Mouse (Mus musculus): Measurements from ENCODE around the gene Amz1. TPM values are rescaled to one million over a fixed set of nuclear protein-coding genes. Genes with fewer than 3 reads are reported as not detected.

Gene Amz1
- polyA plus RNA-seq, 1 experiment from 2014 or later, result 1.2 TPM

DNA sequence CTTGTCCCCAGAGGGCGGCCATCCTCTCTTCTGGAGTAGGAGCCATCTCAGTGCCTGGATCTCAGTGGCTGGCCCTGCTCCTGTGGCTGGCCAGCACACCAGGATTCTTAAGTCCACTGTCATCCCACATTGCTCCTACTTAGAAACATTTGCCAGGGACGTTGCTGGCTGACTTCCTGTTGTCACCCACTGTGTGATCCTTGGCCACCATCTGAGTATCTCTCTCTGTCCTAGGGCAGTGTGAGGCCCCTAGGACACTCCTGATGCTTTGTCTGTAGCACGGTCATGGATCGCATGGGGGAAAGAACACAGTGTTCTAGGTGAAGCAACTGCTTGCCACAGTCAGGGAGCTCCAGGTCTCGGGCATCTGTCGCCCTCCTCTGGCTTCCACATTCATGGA is 13.6 kb upstream of the Amz1 start:
- H3K27ac ChIP-seq (ENCODE audit: low read length), result no peak overlapping the region
- H3K4me2 ChIP-seq (ENCODE audit: low read depth, low read length), result no peak overlapping the region
- no peak for ATAC-seq (ENCODE audit: insufficient read depth, low FRiP score)
- no peak overlapping the region for H3K9ac ChIP-seq (ENCODE audit: low read length)
- WGBS, result 89% methylated on average over 6 of the region's 6 CpGs
- H3K4me3 ChIP-seq (replicated peaks; ENCODE audit: low read length), result no peak overlapping the region
- H3K4me1 ChIP-seq (ENCODE audit: control insufficient read depth, insufficient read depth, low read length), result peaks cover 9% of the 10 kb centered on the region; the same call in 1 of the 2 replicates
- H3K9me3 ChIP-seq (replicated peaks; ENCODE audit: control insufficient read depth, low read length), result no peaks in the 10 kb centered on the region
- H3K36me3 ChIP-seq (ENCODE audit: control insufficient read depth, insufficient read depth, low read length), result peaks cover 21% of the 10 kb centered on the region
- H3K27me3 ChIP-seq (ENCODE audit: control insufficient read depth, insufficient read depth, low read length), result no peaks in the 10 kb centered on the region

DNA sequence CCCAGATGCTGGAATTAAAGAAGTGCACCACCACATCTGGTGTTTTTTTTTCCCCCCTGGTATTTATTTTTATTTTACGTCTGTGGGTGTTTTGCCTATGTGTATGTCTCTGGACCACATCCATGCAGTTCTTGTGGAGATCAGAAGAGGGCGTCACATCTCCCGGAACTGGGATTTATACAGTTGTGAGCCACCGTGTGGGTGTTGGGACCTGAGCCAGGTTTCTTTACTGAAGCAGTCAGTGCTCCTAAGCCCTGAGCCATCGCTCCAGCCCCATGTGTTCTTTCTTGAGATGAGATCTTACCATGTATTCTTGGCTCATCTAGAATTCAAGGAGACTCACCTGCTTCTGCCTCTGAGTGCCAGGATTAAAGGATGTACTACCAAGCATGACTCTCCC is 12.9 kb upstream of the Amz1 start:
- no peaks in the 10 kb centered on the region for H3K9me3 ChIP-seq (replicated peaks; ENCODE audit: control insufficient read depth, low read length)
- no peak overlapping the region for H3K27ac ChIP-seq (ENCODE audit: low read length)
- H3K36me3 ChIP-seq (ENCODE audit: control insufficient read depth, insufficient read depth, low read length), result peaks cover 22% of the 10 kb centered on the region
- no peak overlapping the region for H3K4me2 ChIP-seq (ENCODE audit: low read depth, low read length)
- no peak for ATAC-seq (ENCODE audit: insufficient read depth, low FRiP score)
- H3K27me3 ChIP-seq (ENCODE audit: control insufficient read depth, insufficient read depth, low read length), result no peaks in the 10 kb centered on the region
- no peak overlapping the region for H3K9ac ChIP-seq (ENCODE audit: low read length)
- WGBS, result 81% methylated on average over 5 of the region's 5 CpGs
- H3K4me1 ChIP-seq (ENCODE audit: control insufficient read depth, insufficient read depth, low read length), result 0 out of 2 replicates have a peak, but pooled peaks cover 2% of the 10 kb centered on the region
- H3K4me3 ChIP-seq (replicated peaks; ENCODE audit: low read length), result no peak overlapping the region

DNA sequence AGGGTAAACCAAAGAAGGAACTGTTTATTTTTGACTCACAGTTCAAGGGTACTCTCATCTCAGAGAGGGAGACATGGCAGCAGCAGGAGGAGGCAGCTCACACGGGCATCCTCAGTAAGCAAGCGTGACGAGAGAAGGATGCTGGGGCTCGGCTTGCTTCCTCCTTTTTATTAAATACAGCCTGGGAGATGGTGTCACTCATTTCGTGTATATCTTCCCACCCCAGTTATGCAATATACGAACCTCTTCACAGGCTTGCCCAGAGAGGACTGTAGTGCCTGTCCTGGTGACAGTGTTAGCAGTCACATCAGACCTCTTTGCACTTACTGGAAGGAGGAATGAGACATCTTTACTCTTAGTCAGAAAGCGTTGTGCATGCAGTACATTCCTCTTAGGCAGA is 3.2 kb upstream of the Amz1 start:
- Histone ChIP-seq H3K9ac (ENCODE audit: low read length) (no peak overlapping the region), H3K27me3 (ENCODE audit: control insufficient read depth, insufficient read depth, low read length) (no peaks in the 10 kb centered on the region), H3K9me3 (replicated peaks; ENCODE audit: control insufficient read depth, low read length) (0 out of 2 replicates have a peak, but pooled peaks cover 5% of the 10 kb centered on the region), H3K27ac (ENCODE audit: low read length) (no peak overlapping the region), H3K4me1 (ENCODE audit: control insufficient read depth, insufficient read depth, low read length) (no peaks in the 10 kb centered on the region), H3K4me2 (ENCODE audit: low read depth, low read length) (no peak overlapping the region), H3K4me3 (replicated peaks; ENCODE audit: low read length) (no peak overlapping the region), H3K36me3 (ENCODE audit: control insufficient read depth, insufficient read depth, low read length) (peaks cover 24% of the 10 kb centered on the region)
- no peak for ATAC-seq (ENCODE audit: insufficient read depth, low FRiP score)
- WGBS, result 75% methylated on average over 7 of the region's 7 CpGs

DNA sequence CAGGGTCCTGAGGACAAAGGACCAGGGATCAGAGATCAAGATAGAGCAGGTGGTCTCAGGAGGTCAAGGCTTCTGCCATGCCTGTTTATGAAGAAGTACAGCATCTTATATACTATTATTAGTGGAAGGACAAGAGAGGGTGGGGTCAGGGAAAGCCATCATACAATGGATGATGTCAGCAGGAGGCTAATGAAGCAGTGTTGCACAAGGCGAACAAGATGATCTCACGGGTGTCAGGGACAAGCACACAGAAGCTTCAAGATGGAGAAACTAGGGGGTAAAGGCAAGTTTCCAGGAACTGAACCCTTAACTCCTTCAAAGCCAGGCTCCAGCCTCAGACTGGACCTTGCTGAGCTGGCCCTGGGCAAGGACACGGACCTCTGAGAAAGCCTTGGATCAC is 1.8 kb upstream of the Amz1 start:
- H3K4me3 ChIP-seq (replicated peaks; ENCODE audit: low read length), result no peak overlapping the region
- peaks cover 20% of the 10 kb centered on the region for H3K36me3 ChIP-seq (ENCODE audit: control insufficient read depth, insufficient read depth, low read length)
- H3K27me3 ChIP-seq (ENCODE audit: control insufficient read depth, insufficient read depth, low read length), result no peaks in the 10 kb centered on the region
- no peaks in the 10 kb centered on the region for H3K4me1 ChIP-seq (ENCODE audit: control insufficient read depth, insufficient read depth, low read length)
- H3K9me3 ChIP-seq (replicated peaks; ENCODE audit: control insufficient read depth, low read length), result 0 out of 2 replicates have a peak, but pooled peaks cover 5% of the 10 kb centered on the region
- H3K27ac ChIP-seq (ENCODE audit: low read length), result no peak overlapping the region
- ATAC-seq (ENCODE audit: insufficient read depth, low FRiP score), result no peak
- H3K4me2 ChIP-seq (ENCODE audit: low read depth, low read length), result no peak overlapping the region
- no peak overlapping the region for H3K9ac ChIP-seq (ENCODE audit: low read length)
- WGBS, result 78% methylated on average over 3 of the region's 3 CpGs

DNA sequence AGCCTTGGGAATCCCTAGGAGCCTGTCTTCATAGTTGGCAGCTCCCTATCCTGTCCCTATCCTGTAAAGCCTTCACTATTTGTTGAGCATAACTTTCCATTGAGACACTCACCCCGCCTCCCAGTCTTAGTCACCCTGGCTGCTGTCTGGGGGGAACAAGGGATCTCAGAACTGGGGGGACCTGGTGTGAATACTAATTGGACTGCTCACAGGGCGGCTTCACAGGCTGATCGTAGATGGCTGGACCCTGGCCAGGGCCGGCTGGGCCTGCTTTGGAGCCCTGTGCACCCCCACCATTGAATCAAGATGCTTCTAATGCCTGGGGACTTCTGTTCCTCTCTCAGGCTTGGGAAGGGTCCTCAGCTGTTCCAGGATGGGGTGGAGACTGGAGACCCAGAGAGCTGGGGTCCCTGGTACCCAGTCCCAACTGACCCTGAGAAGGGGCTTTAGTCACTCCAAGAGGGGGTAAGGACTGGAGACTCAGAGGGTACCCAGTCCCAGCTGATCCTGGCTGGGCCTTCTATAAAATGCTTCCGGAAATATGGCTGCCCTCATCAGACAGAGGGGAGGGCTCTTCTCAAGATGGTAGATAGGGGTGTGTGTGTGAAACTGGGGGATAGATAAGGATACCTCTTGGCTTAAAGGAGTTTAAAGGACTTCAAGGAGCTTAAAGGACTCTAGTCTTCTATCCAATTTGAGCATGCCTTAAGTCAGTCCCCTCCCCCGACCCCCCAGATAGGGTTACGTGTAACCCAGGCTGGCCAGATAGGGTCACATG is 2.3 kb downstream of the Amz1 start:
- Histone ChIP-seq H3K27me3 (ENCODE audit: control insufficient read depth, insufficient read depth, low read length) (no peaks in the 10 kb centered on the region), H3K9ac (ENCODE audit: low read length) (no peak overlapping the region)
- WGBS, result 70% methylated on average over 7 of the region's 7 CpGs

DNA sequence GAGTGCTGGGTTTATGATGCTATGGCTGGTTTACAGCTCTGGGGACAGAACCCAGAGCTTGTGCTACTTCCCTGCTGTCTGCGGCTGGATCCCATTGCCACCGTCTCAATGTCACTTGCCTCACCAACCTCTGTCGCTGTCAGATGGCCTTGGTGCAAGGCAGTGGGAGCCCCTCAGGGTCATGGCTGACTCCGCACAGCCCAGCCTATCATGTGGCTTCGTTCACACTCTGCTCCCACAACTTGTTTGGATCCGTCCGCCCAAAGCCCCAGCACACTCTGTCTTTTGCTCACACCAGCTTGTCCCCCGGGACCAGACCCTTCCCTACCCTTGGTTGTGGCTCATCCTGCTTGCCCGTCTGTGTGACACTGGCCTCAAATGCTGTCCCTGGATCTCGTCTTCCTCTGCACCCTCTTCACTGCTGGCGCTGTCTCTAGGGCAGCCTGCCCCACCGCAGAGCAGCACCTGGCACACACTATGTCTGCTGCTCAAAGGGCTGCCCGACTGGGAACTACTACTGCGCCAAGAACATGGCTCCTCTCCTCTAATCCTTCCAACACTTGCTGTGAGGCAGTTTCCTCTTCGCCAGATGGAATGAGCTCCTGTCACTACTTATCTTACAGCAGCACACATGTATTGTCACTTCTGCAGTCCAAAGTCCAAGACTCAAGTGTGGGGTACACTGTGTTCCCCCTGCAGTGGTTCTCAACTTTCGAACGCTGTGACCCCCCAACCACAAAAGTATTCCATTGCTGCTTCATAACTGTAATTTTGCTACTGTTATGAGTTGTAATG is 3.2 kb downstream of the Amz1 start:
- H3K27me3 ChIP-seq (ENCODE audit: control insufficient read depth, insufficient read depth, low read length), result no peaks in the 10 kb centered on the region
- H3K27ac ChIP-seq (ENCODE audit: low read length), result no peak overlapping the region
- H3K36me3 ChIP-seq (ENCODE audit: control insufficient read depth, insufficient read depth, low read length), result no peaks in the 10 kb centered on the region
- 80% methylated on average over 17 of the region's 17 CpGs for WGBS
- no peaks in the 10 kb centered on the region for H3K4me1 ChIP-seq (ENCODE audit: control insufficient read depth, insufficient read depth, low read length)
- H3K9ac ChIP-seq (ENCODE audit: low read length), result no peak overlapping the region
- H3K4me3 ChIP-seq (replicated peaks; ENCODE audit: low read length), result no peak overlapping the region
- no peak overlapping the region for H3K4me2 ChIP-seq (ENCODE audit: low read depth, low read length)
- no peak for ATAC-seq (ENCODE audit: insufficient read depth, low FRiP score)
- H3K9me3 ChIP-seq (replicated peaks; ENCODE audit: control insufficient read depth, low read length), result no peaks in the 10 kb centered on the region

More for the DNA sequence above, 2.3 kb downstream of the Amz1 start:
- H3K4me1 ChIP-seq (ENCODE audit: control insufficient read depth, insufficient read depth, low read length), result no peaks in the 10 kb centered on the region
- no peaks in the 10 kb centered on the region for H3K9me3 ChIP-seq (replicated peaks; ENCODE audit: control insufficient read depth, low read length)
- no peak overlapping the region for H3K4me2 ChIP-seq (ENCODE audit: low read depth, low read length)
- no peak overlapping the region for H3K27ac ChIP-seq (ENCODE audit: low read length)
- no peak for ATAC-seq (ENCODE audit: insufficient read depth, low FRiP score)
- no peak overlapping the region for H3K4me3 ChIP-seq (replicated peaks; ENCODE audit: low read length)
- no peaks in the 10 kb centered on the region for H3K36me3 ChIP-seq (ENCODE audit: control insufficient read depth, insufficient read depth, low read length)

DNA sequence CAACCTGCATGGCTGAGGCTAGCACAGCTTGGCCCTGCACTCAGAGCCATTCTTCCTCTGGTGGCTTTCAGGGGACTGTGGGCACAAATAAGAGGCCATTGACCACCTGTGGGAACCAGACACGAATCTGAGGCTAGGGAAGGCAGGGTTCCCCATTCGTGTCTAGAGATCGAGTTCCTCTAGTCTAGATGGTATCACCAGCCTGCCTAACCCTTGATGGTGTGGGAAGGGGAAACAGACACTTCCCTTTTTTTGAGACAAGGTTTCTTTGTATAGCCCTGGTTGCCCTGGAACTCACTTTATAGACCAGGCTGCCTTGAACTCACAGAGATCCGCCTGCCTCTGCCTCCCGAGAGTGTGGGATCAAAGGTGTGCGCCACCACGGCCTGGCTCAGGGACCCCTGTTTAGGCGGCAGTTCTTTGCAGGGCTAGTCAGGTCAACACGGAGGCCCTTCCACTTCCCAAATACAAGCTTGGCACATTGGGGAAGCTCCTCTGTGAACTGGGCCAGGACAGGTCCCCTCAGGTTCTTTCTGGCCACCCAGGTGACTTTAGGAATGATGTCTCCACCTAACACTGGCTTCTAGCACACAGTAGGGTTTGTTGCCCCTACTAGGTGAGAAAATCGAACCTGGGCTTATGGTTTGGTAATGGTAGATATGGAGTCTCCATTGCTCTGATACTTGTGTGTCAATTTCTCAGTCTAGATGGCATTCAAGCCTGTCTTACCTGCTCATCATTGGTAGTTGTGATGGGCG is 7.3 kb downstream of the Amz1 start:
- 83% methylated on average over 11 of the region's 11 CpGs for WGBS

DNA sequence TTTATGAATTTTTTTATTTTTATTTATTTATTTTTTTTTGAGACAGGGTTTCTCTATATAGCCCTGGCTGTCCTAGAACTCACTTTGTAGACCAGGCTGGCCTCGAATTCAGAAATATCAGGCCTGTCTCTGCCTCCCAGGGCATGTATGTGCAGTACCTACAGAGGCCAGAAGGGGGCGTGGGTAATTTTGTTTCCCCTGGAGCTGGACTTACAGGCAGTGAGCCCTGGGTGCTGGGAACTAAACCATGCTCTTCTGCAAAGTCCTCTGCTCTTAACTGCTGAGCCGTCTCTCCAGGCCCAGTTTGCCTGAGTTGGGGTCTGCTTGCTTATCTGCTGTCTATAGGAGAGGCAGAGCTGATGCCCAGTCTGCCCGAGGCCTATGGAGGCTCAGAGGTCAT is 8.3 kb downstream of the Amz1 start:
- H3K4me3 ChIP-seq (replicated peaks; ENCODE audit: low read length), result no peak overlapping the region
- no peak overlapping the region for H3K9ac ChIP-seq (ENCODE audit: low read length)
- H3K27ac ChIP-seq (ENCODE audit: low read length), result no peak overlapping the region
- peaks cover 6% of the 10 kb centered on the region for H3K4me1 ChIP-seq (ENCODE audit: control insufficient read depth, insufficient read depth, low read length)
- no peaks in the 10 kb centered on the region for H3K9me3 ChIP-seq (replicated peaks; ENCODE audit: control insufficient read depth, low read length)
- WGBS, result 63% methylated on average over 4 of the region's 4 CpGs
- no peak for ATAC-seq (ENCODE audit: insufficient read depth, low FRiP score)
- H3K4me2 ChIP-seq (ENCODE audit: low read depth, low read length), result no peak overlapping the region
- H3K36me3 ChIP-seq (ENCODE audit: control insufficient read depth, insufficient read depth, low read length), result no peaks in the 10 kb centered on the region
- peaks cover 8% of the 10 kb centered on the region; the same call in 1 of the 2 replicates for H3K27me3 ChIP-seq (ENCODE audit: control insufficient read depth, insufficient read depth, low read length)

More for the DNA sequence above, 7.3 kb downstream of the Amz1 start:
- Histone ChIP-seq H3K9me3 (replicated peaks; ENCODE audit: control insufficient read depth, low read length) (no peaks in the 10 kb centered on the region), H3K36me3 (ENCODE audit: control insufficient read depth, insufficient read depth, low read length) (no peaks in the 10 kb centered on the region), H3K9ac (ENCODE audit: low read length) (no peak overlapping the region), H3K4me3 (replicated peaks; ENCODE audit: low read length) (no peak overlapping the region), H3K27ac (ENCODE audit: low read length) (no peak overlapping the region), H3K27me3 (ENCODE audit: control insufficient read depth, insufficient read depth, low read length) (peaks cover 7% of the 10 kb centered on the region; the same call in 1 of the 2 replicates), H3K4me2 (ENCODE audit: low read depth, low read length) (no peak overlapping the region), H3K4me1 (ENCODE audit: control insufficient read depth, insufficient read depth, low read length) (peaks cover 6% of the 10 kb centered on the region)
- no peak for ATAC-seq (ENCODE audit: insufficient read depth, low FRiP score)
